Mouse (Mus musculus) fibroblast of lung, adult 2 months (primary cell): ENCODE results near the gene Irgm1.
"Not testable (repeated sequence)": the region's sequence is repeated elsewhere in the genome, so short reads cannot be mapped to it uniquely, and the experiment has no call there.

Source experiments
- DNase-seq: peaks from one replicate; pipeline ENCODE4 v3.0.0-alpha.2; 2011; ENCODE audit warnings: low read depth

Irgm1 gene

GRCm38 (mm10) chr11:48871201-48871772, at the start of gene Irgm1:
TSS of gene Irgm1 (minus strand) at chr11:48871683.
- DNase-seq, result peak; percentile 64

- DNase-seq, result no peak
Observed at GRCm38 (mm10) chr11:48918380-48918779, 46.9 kb upstream of the Irgm1 start.

GRCm38 (mm10) chr11:48913611-48914010, 42.1 kb upstream of the Irgm1 start:
- DNase-seq, result no peak

- DNase-seq, result no peak
Observed at GRCm38 (mm10) chr11:48908459-48908858, 37.0 kb upstream of the Irgm1 start.

- DNase-seq, result no peak
Observed at GRCm38 (mm10) chr11:48902021-48902420, 30.5 kb upstream of the Irgm1 start, which contains the start of gene Gm5431. TSS of gene Gm5431 (minus strand) at chr11:48902214.

- DNase-seq, result not testable (repeated sequence)
Observed at GRCm38 (mm10) chr11:48901567-48901930, 30.1 kb upstream of the Irgm1 start.

- not testable (repeated sequence) for DNase-seq
Observed at GRCm38 (mm10) chr11:48900654-48901566, 29.4 kb upstream of the Irgm1 start.

GRCm38 (mm10) chr11:48898812-48899431, 27.4 kb upstream of the Irgm1 start:
- peak; percentile 56 for DNase-seq

- DNase-seq, result no peak
Observed at GRCm38 (mm10) chr11:48876680-48877079, 5.2 kb upstream of the Irgm1 start.

- DNase-seq, result not testable (repeated sequence)
Observed at GRCm38 (mm10) chr11:48875343-48875837, 3.9 kb upstream of the Irgm1 start.

GRCm38 (mm10) chr11:48874465-48874864, 3.0 kb upstream of the Irgm1 start:
- no peak for DNase-seq

- DNase-seq, result no peak
Observed at GRCm38 (mm10) chr11:48873591-48874290, 2.3 kb upstream of the Irgm1 start.

GRCm38 (mm10) chr11:48872695-48873300, 1.3 kb upstream of the Irgm1 start:
- no peak for DNase-seq

GRCm38 (mm10) chr11:48871817-48872541, 496 bp upstream of the Irgm1 start:
- no peak for DNase-seq

GRCm38 (mm10) chr11:48870781-48871180, 702 bp downstream of the Irgm1 start:
- no peak for DNase-seq

- no peak for DNase-seq
Observed at GRCm38 (mm10) chr11:48869380-48870110, 1.9 kb downstream of the Irgm1 start.

- DNase-seq, result no peak
Observed at GRCm38 (mm10) chr11:48866481-48866880, 5.0 kb downstream of the Irgm1 start.

- no peak for DNase-seq
Observed at GRCm38 (mm10) chr11:48863808-48864207, 7.7 kb downstream of the Irgm1 start.

- no peak for DNase-seq
Observed at GRCm38 (mm10) chr11:48862784-48863319, 8.6 kb downstream of the Irgm1 start.

- DNase-seq, result no peak
Observed at GRCm38 (mm10) chr11:48859014-48859413, 12.5 kb downstream of the Irgm1 start.
